ENCODE assay signal across 18 mouse cellular contexts in genomic region chr7:90173778-90174177, GRCm38 (mm10). TPM values are rescaled to one million over a fixed set of nuclear protein-coding genes. Genes with fewer than 3 reads are reported as not detected.
DNase-seq lines count a peak whose midpoint lies in the region; TF ChIP-seq lines count a peak whose summit lies in the region.
"Had no signal": no experiment of that assay in that cellular context is flagged by ENCODE, and none has a peak within 500 bp of the region (broad histone marks: within the 10 kb centered on the region; RNA-seq: fewer than 3 reads in every experiment).

No protein-coding gene starts in this region.

- H3K27ac ChIP-seq in CH12.LX (ENCODE audit: insufficient read depth, low read depth): no peak overlapping the region
- H3K27ac ChIP-seq: embryonic facial prominence, embryonic 10.5 days; embryonic facial prominence, embryonic 12.5 days; forebrain, embryonic 13.5 days; forebrain, embryonic 15.5 days had no signal

- H3K4me2 ChIP-seq in CH12.LX (ENCODE audit: insufficient read depth, low read depth, poor library complexity, severe bottlenecking): no peak overlapping the region
- H3K4me2 ChIP-seq: embryonic facial prominence, embryonic 12.5 days; forebrain, embryonic 13.5 days; forebrain, embryonic 15.5 days had no signal

- no peaks in the 10 kb centered on the region for H3K79me2 ChIP-seq in CH12.LX (replicated peaks; ENCODE audit: control insufficient read depth, extremely low read depth, insufficient read depth, poor library complexity, severe bottlenecking)

- no peak for TF ChIP-seq CTCF in CH12.LX (conservative IDR thresholded peaks at IDR 0.05 in 1 of 2, IDR thresholded peaks at IDR 0.05 in 1 of 2; ENCODE audit: low read depth in 2 of 2, low read length in 2 of 2)

- TF ChIP-seq EP300 in CH12.LX (IDR thresholded peaks at IDR 0.05; ENCODE audit: low read length): peak; percentile 72

- no peaks in the 10 kb centered on the region for H3K9me3 ChIP-seq in CH12.LX (replicated peaks; ENCODE audit: low read length)
- H3K9me3 ChIP-seq: embryonic facial prominence, embryonic 10.5 days; embryonic facial prominence, embryonic 12.5 days; forebrain, embryonic 13.5 days; forebrain, embryonic 15.5 days had no signal

- H3K9ac ChIP-seq in CH12.LX (ENCODE audit: insufficient read depth, low read depth): no peak overlapping the region
- H3K9ac ChIP-seq: embryonic facial prominence, embryonic 12.5 days; forebrain, embryonic 13.5 days; forebrain, embryonic 15.5 days; forebrain, postnatal 0 days had no signal

- peaks cover 0 to 28% of the 10 kb centered on the region in 2 experiments; a peak in 2 of 4 replicates for H3K4me1 ChIP-seq in CH12.LX (ENCODE audit: control insufficient read depth in 1 of 2, insufficient read depth in 2 of 2)
- H3K4me1 ChIP-seq: embryonic facial prominence, embryonic 10.5 days; embryonic facial prominence, embryonic 12.5 days; forebrain, embryonic 15.5 days had no signal

- H3K36me3 ChIP-seq in CH12.LX (replicated peaks in 1 of 2; ENCODE audit: control insufficient read depth in 1 of 2, insufficient read depth in 1 of 2, low read length in 1 of 2): peaks cover 19 to 48% of the 10 kb centered on the region in 2 experiments

- dilution Hi-C loops in CH12.LX (cut with MboI; ENCODE audit: extremely low pct_ligation_motif_present, extremely low pct_unique_long_range_greater_than_20kb, low sequenced_read_pairs): no loop called here

- peak; percentile 23 to 32 for DNase-seq in spleen, postnatal 36 days (ENCODE audit: low spot score in 2 of 2)
- no peak for DNase-seq in spleen, postnatal 14 days (ENCODE audit: low spot score in 2 of 2)
- peak; percentile 46 for DNase-seq in CH12.LX (ENCODE audit: extremely low read depth)
- no peak for DNase-seq in ovary, postnatal 10 days (ENCODE audit: low spot score)
- no peak for DNase-seq in right cerebral cortex, adult 18-20 months
- DNase-seq: adrenal gland, adult 2 months; adrenal gland, postnatal 10 days; adrenal gland, postnatal 36 days; cerebellum, adult 11-12 months; cerebellum, adult 2 months; cerebellum, adult 9-10 months; cerebellum, postnatal 10 days; cerebellum, postnatal 25 days; forebrain, postnatal 0 days had no signal

- H3K27me3 ChIP-seq in CH12.LX (replicated peaks): no peaks in the 10 kb centered on the region
- H3K27me3 ChIP-seq: embryonic facial prominence, embryonic 12.5 days; forebrain, embryonic 13.5 days; forebrain, embryonic 15.5 days had no signal

- no peak for TF ChIP-seq POLR2A in CH12.LX (IDR thresholded peaks at IDR 0.05; ENCODE audit: low read depth, low read length)

- TF ChIP-seq RAD21 in CH12.LX (IDR thresholded peaks at IDR 0.05; ENCODE audit: low read depth, low read length): no peak

- no peak overlapping the region for H3K4me3 ChIP-seq in CH12.LX (replicated peaks in 1 of 3; ENCODE audit: low read depth in 2 of 3, low read length in 2 of 3, poor library complexity in 1 of 3)
- H3K4me3 ChIP-seq: embryonic facial prominence, embryonic 10.5 days; embryonic facial prominence, embryonic 12.5 days; forebrain, embryonic 13.5 days; forebrain, embryonic 15.5 days had no signal

- in situ Hi-C loops in CH12.LX (cut with MboI; ENCODE audit: low pct_ligation_motif_present, low pct_unique_long_range_greater_than_20kb, low sequenced_read_pairs): no loop called here

TF ChIP-seq in CH12.LX, 34 proteins besides CTCF, POLR2A, EP300 and RAD21:
- no peak for TF ChIP-seq MAZ (IDR thresholded peaks at IDR 0.05; ENCODE audit: low read depth, low read length)
- no peak for TF ChIP-seq MAX (IDR thresholded peaks at IDR 0.05; ENCODE audit: low read length)
- TF ChIP-seq IRF4 (IDR thresholded peaks at IDR 0.05; ENCODE audit: low read depth, low read length): peak; percentile 55; the same call in 1 of the 2 replicates
- TF ChIP-seq MXI1 (IDR thresholded peaks at IDR 0.05; ENCODE audit: low read depth, low read length): no peak
- TF ChIP-seq MAFK (IDR thresholded peaks at IDR 0.05; ENCODE audit: insufficient replicate concordance, low read length): no peak
- no peak for TF ChIP-seq TCF12 (IDR thresholded peaks at IDR 0.05; ENCODE audit: low read depth, low read length)
- TF ChIP-seq BHLHE40 (IDR thresholded peaks at IDR 0.05; ENCODE audit: low read depth, low read length): peak; percentile 58
- no peak for TF ChIP-seq JUN (IDR thresholded peaks at IDR 0.05; ENCODE audit: insufficient read depth, low read depth, low read length)

RNA-seq across cellular contexts. Expression of gene Picalm, which starts 43.8 kb away (rescaled TPM):
- total RNA-seq in CH12.LX (2012; rRNA removed) (26.1 and 27.6 TPM in 2 replicates), CH12.LX (2014; rRNA removed) (94.3 and 101 TPM in 2 replicates)
- 53.2 and 53.4 TPM in 2 replicates for polyA plus RNA-seq in CH12.LX (2012; ENCODE audit: insufficient read length, low read depth)

Comparison
In these comparisons a context has a peak if more than half of its experiments do, and no peak if none do; other contexts are left out.
1. DNase-seq: peak in spleen, postnatal 36 days (2 of 2) and CH12.LX (single experiment); none in spleen, postnatal 14 days (0 of 2), ovary, postnatal 10 days (single experiment) and right cerebral cortex, adult 18-20 months (single experiment).